Mouse (Mus musculus) hematopoietic stem cell, adult 5-6 weeks (primary cell): ENCODE measurements around the gene Smim13. TPM values are rescaled to one million over a fixed set of nuclear protein-coding genes. Genes with fewer than 3 reads are reported as not detected.
A peak's percentile ranks its signal among the peaks of the same experiment; 100 is the strongest.
"Not testable (repeated sequence)": the region's sequence is repeated elsewhere in the genome, so short reads cannot be mapped to it uniquely, and the experiment has no call there.

Experiments
- ATAC-seq, 2 experiments: fragments of 125-278 bp in 1 of 2; replicated peaks in 1 of 2; 2 replicates each; pipeline ENCODE4 v1.8.0; 2016 to 2017; ENCODE audit warnings: inconsistent platforms in 2 of 2, mild to moderate bottlenecking in 2 of 2, moderate number of reproducible peaks in 2 of 2, low read depth in 1 of 2, moderate TSS enrichment in 1 of 2; ENCODE audit not compliant: low FRiP score in 2 of 2, poor library complexity in 2 of 2, severe bottlenecking in 2 of 2, insufficient read depth in 1 of 2, low TSS enrichment in 1 of 2
- total RNA-seq: library from RNA; stranded (forward); fragments of 172-1452, 232-1000 nt; gene quantifications from 2 replicates; pipeline ENCODE4 v1.2.3, GENCODE M21; 2017

Gene Smim13
- 10.3 and 11.0 TPM in 2 replicates for total RNA-seq

GRCm38 (mm10) chr13:41249538-41250317 lies at the start of gene Smim13:
Gene Smim13 (plus strand): TSS chr13:41249844.
- ATAC-seq: peak; percentile 98 to 99

- ATAC-seq: no peak
Measured at GRCm38 (mm10) chr13:41200861-41201260, 48.8 kb upstream of the Smim13 start.

- ATAC-seq: no peak
Measured at GRCm38 (mm10) chr13:41203289-41203688, 46.4 kb upstream of the Smim13 start.

- ATAC-seq: no peak
Measured at GRCm38 (mm10) chr13:41203691-41204090, 46.0 kb upstream of the Smim13 start.

- not testable (repeated sequence) for ATAC-seq
Measured at GRCm38 (mm10) chr13:41205568-41205967, 44.1 kb upstream of the Smim13 start.

- ATAC-seq: no peak
Measured at GRCm38 (mm10) chr13:41206241-41206640, 43.4 kb upstream of the Smim13 start.

GRCm38 (mm10) chr13:41211276-41211675 lies 38.4 kb upstream of the Smim13 start:
- ATAC-seq: no peak

- no peak for ATAC-seq
Measured at GRCm38 (mm10) chr13:41212558-41213322, 36.9 kb upstream of the Smim13 start.

- no peak for ATAC-seq
Measured at GRCm38 (mm10) chr13:41215669-41216068, 34.0 kb upstream of the Smim13 start.

- no peak for ATAC-seq
Measured at GRCm38 (mm10) chr13:41216236-41216635, 33.4 kb upstream of the Smim13 start.

- no peak for ATAC-seq
Measured at GRCm38 (mm10) chr13:41219056-41219455, 30.6 kb upstream of the Smim13 start.

GRCm38 (mm10) chr13:41219687-41220303 lies 29.8 kb upstream of the Smim13 start:
- ATAC-seq: 0 out of 4 replicates have a peak, but pooled peaks of 1 of the 2 experiments have one; percentile 21

GRCm38 (mm10) chr13:41220304-41220834 lies 29.3 kb upstream of the Smim13 start, which contains the start of gene Elovl2:
Gene Elovl2 (minus strand): TSS chr13:41220405.
- ATAC-seq: peak; percentile 66 to 77; a peak in 3 of 4 replicates

- ATAC-seq: no peak
Measured at GRCm38 (mm10) chr13:41226513-41226912, 23.1 kb upstream of the Smim13 start.

- no peak for ATAC-seq
Measured at GRCm38 (mm10) chr13:41228060-41228459, 21.6 kb upstream of the Smim13 start.

- peak; percentile 80 to 92 for ATAC-seq
Measured at GRCm38 (mm10) chr13:41230256-41230655, 19.4 kb upstream of the Smim13 start.

- no peak for ATAC-seq
Measured at GRCm38 (mm10) chr13:41231389-41231983, 18.2 kb upstream of the Smim13 start.
